Mouse (Mus musculus) kidney, postnatal 36 days (tissue): ENCODE measurements around the gene Ubxn2a.

ENCODE experiments used
- DNase-seq, 2 experiments: peaks; one replicate each; pipeline ENCODE4 v3.0.0; 2021 to 2022; ENCODE audit warnings: mixed read lengths in 2 of 2

Ubxn2a gene

DNA sequence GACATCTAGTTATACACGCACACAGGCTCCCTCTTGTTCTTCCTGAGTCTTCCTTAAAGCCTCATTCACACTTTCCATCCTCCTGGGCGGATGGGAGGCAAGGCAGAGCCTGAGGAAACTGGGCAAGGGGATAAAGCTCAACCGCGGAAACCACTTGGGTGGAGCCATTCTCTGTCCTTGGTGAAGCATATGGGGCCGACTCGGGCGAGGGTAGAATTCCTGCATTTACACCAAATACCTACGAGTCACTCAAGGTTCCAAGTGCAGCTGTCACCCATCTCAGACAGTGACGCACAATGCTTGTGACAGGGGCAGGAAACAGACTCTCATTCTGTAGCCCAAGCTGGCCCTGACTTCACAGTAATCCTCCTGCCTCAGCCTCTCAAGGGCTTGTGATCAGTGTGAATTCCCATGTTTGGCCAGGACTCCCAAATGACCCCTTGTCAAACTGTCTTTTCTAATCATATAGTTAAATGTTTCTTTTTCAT lies 29.2 kb downstream of the Ubxn2a start:
- no peak for DNase-seq

DNA sequence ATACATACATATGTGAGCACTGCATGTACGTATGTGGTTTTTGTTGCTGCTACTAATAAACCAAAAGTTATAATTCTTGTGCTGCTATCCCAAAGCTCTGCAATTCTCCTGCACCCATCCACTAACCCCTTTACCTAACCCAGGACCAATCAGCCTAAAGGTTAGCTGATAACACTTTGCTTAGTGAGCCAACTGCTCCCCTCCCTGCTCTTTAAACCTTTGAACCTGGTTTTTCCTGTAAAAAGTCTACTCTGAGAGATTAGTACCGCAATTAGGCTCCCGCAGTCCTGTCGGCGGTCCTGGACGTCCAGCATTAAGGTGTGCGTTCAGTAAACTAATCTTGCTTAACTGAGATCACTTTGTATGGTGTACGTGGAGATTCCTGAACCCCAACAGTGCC lies 31.9 kb downstream of the Ubxn2a start:
- no peak for DNase-seq

DNA sequence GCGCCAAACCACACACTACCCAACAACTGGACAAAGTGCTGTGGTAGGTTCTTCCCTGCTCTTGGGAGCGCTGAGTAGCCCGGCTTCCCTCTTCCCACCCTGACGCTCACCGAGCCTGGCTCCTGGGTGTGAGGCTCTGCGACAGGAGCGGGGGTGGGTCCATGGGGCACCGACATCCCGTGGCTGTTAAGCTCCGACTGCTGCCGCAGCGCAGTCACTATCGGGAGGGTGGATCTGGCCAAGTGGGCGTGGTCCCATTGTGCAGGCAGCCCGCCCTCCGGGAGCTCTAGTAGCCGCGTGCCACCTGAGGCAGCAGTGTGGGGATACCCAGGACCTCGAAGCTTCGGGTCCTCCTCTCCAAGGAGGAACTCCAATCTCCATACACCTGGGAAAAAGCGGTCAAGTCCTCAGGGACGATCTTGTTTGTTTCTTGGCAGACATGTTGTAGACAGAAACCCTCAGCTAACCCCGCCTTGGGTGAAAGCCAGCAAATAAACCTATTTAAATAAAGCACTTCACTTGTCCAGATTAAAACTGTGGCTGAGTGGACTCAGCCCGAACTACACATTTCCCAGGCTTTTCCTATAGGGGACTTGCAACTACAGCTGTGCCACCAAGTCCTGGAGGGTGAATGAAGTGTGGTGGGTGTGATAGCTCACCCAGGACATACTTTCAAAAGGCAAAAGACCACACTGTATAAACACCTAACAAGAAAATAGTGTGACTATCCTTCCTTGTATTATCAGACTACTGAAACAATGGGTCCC lies 33.2 kb downstream of the Ubxn2a start, which contains the start of gene Mfsd2b:
Gene Mfsd2b, minus strand, starts transcription at position 199 of the 767 bp plus-strand sequence.
- DNase-seq, result peak; percentile 83 to 89

DNA sequence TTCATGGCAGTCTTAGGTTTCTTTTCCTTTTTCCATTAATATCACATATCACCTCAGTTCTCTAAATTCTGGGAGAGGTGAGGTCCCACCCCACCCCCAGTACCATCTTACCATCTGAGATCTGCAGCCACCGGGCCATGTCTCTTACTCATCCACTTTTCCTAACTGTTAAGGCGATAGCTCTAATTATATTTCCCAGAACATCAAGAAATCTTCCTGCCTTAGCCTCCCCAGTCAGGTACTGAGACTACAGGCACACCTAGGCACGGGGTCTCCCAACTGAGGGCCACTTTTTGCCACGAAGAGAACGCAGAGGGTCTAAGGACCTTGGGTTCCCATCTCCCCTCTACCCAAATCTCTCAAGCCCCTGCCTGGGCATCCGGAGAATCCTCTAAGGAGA lies 34.0 kb downstream of the Ubxn2a start:
- DNase-seq, result no peak

DNA sequence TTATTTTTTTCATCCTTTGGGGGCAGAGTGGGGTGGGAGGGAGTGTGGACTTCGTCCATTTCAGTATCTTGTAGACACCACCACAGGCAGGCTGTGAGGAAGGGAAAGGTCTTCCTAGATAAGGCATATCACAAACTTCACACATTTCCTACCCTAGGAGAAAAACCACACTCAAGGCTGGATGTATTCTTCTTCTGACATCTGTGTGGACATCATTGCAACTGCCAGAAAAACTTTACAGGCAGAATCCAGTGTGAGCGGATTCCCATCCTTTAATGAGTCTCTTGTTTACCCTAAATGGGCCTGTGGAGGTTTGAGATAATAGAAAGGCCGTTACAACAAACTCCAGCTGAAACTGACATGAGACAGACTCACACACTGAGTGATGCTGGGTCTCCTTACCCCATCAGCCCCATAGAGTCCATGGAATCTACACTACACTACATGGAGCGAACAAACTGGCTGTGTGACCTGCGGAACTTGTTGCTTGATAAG lies 34.5 kb downstream of the Ubxn2a start:
- no peak for DNase-seq

DNA sequence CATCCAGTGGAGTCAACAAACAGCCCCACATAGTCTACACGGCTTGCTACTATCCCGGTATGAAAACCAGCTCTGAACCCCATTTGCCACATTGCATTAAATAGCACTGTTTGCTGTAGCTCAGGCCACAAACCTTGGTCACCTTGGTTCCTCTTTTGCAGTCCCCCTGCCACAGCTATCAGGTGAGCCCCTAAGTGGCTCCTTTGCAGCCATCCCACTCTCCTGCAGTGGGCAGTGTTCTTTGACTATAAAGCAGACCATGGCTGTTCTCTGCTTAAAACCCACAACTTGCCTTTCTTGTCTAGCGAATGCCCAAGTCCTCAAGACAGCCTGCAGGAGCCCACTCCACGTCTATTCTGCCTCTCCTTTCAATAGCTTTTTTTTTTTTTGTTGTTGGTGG lies 35.2 kb downstream of the Ubxn2a start:
- no peak for DNase-seq

DNA sequence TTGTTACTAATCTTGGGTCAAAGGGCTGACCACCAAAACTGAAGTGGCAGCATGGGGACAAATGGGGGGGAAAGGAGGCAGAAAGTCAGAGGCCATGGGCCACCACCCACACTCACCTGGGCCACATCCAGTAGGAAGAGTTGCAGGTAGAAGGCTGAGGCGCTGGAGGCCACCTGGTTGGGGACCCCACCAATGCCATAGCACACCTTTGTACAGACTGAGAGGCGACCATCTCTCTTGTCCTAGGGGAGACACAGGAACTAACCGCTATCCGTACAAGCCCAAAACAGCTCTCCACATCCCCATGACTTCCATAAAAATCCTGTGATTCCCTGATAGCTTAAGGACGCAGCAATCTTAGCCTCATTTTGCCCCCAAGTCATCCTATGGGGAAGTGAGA lies 36.2 kb downstream of the Ubxn2a start:
- DNase-seq, result no peak

DNA sequence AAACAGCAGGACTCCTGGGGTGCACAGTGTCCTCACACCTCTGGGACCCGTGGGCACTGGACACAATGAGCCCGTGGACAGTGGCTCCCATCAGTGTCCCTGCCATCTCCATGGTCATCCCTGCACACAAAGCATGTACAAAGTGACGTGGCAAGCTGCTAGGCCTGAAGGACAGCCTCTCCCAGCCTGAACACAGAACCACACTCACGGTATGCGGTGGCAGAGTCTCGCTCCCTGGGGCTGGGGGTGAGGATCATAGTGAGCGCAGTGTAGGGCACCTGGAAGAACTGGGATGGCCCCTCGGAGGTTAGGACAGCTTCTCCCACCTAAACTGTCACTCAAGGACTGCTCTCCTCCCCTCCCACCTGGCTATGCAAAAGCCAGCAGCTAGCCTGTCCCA lies 38.6 kb downstream of the Ubxn2a start:
- no peak for DNase-seq

DNA sequence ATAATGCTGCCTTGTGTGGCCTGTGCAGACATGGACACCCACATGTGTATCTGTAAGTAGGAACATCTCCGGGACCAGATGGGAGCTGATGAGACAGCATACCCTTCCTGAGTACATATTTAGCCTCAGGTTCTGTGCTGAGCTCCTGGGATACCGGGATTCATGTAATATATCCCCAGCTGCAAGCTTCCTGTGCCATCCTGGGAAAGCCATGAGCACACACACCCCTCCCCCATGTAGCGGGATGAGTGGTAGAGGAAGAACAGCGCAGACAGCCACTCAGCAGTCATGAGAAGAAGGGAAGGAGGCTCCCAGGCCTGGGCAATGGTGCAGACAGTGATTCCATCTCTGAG lies 43.2 kb downstream of the Ubxn2a start:
- no peak for DNase-seq

DNA sequence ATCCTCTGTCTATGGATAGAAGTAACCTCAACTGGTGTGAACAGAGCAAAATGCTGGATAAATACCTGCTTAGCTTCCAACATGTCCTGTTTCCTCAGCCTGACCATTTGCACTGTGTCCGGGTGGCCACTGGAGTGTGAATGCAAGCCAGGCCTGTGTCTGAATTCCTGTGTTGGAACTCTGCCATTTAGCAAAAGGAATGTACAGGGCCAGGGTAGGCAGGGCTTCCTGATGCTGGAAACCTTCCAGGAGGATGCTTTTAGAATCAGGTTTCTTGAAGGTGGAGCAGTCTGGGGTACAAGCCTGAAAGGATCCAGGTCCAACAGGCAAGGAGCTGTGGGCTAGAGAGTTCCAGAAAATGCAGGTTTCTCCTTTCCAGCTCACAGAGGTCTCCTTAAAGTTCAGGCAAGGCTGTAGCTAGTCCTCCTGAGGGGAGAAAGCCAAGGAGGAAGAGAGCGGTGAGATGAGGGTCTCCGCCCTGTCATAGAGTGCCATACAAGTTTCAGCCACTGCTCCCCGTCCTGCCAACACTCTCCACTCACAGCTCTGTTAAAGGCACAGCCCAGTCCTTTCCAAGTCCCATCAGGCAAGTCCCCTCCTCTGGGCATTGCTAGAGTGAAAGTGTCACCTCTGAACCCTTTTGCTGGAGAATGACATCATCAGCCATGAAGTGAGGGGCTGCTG lies 43.7 kb downstream of the Ubxn2a start:
- peak; percentile 71 to 92 for DNase-seq

DNA sequence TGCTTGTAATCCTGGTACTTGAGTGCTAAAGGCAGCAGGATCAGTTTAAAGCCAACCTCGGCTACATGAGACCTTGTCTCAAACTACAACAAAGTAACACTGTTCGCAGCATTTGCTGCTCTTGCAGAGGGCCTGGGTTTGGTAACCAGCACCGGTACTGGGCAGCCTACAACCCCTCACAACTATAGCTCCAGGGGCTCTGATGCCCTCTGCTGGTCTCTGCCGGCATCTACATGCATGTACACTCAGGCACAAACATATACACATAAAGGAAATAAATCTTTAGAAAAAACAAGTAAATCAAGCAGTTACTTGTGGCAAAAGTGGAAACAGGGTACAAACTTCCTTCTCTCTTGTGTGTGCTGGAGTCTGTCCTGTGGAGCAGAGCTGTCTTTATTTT lies 44.8 kb downstream of the Ubxn2a start:
- peak in 1 of 2 experiments; percentile 23 for DNase-seq

DNA sequence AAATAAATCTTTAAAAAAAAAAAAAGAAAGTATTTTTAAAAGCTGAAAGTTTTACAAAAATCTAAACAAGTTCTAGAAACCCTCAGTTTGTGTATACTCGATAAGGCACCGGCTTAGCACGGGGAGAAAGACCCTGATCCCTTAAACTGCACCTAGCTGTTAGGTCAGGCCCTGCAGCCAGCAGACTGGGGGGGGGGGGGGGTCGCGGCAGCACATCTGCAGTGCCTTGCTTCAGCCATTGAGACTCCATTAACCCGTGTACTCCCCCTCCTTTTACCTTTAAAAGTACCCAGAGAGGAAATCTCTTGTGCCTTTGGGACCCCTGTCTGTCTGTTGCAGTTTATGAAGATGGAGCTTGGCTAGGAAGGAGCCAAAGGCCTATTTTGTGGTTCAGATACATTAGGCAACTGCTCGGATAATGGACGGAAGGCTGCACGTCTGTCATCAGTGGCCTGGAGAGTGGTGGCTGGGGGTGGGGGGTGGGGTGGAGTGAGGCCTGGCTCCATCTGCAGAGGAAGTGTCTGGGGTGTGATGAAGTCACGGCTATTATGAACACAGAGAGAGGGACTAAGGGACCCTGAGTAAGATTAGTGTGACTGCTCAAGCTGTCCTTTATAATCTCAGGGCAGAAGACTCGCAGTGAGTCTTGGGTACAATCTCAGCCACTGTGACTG lies 48.1 kb downstream of the Ubxn2a start:
- DNase-seq, result no peak

DNA sequence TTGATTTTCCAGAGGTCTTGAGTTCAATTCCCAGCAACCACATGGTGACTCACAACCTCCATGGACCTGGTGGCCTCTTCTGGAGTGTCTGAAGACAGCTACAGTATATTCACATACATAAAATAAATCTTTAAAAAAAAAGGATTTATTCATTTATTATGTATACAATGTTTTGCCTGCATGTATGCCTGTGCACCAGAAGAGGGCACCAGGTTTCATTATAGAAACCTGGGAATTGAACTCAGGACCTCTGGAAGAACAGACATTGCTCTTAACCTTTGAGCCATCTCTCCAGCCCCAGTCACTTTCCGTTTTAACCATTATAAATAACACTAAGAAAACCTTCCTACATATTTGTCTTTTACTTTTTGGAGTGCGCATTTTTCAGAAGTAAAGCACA lies 50.7 kb downstream of the Ubxn2a start:
- no peak for DNase-seq

DNA sequence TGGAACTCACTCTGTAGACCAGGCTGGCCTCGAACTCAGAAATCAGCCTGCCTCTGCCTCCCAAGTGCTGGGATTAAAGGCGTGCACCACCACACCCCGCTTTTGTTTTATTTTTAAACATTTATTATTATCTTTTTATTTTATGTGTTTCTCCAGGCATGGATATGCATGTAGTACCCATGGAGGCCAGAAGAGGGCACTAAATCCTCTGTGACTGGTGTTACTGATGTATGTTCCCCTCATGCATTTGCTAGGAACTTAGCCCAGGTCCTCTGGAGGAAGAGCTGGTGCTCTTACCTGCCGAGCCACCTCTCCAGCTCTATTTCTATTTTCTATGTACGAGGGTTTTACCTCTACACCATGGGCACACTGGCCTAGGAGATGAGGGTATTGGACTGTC lies 51.3 kb downstream of the Ubxn2a start:
- peak in 1 of 2 experiments; percentile 57 for DNase-seq

DNA sequence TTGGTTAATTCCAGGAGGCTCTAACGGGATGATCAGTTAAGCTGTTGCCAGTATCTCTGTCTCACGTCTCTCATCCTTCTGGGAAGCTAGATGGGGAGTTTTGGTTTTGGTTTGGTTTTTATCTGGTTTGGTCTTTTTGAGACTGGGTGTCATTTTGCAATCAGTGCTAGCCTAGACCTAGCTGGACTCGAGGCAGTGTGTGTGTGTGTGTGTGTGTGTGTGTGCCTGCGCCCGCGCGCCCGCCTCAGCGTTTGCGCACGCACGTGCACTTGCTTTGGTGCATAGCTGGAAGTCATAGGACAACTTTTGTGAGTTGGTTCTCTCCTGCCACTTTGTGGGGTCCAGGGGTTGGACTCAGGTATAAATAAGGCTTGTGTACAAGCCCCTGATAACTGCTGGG lies 63.8 kb downstream of the Ubxn2a start:
- peak; percentile 41 to 68 for DNase-seq

DNA sequence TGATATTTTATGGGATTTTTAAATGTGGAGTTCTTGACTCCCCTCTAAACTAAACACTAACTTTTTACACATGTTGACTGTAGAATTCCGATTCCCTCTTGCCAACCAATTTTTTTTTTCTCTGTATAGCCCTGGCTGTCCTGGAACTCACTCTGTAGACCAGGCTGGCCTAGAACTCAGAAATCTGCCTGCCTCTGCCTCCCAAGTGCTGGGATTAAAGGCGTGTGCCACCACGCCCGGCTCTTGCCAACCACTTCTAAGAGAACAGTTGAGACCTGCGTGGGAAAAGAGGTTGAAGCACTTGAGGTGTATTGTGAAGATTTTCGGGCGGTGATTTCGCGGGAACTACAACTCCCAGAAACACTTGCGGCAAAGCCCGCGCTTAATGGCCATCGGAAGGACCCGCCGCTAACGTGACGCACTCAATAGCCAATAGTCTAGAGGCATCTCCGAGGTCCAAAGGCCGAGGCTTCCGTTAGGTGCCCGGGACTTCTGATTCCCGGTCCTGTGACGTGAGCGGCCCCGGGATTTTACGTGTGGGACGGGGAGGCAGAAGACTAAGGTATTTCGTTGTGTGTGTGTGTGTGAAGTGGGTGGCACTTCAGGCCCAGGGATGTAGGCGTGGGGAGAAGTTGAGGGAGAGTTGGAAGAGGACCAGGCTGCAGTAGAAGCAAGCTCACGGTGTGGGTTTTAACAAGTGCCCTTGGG lies 64.5 kb downstream of the Ubxn2a start, which contains the start of gene Wdcp:
Gene Wdcp, plus strand, starts transcription at position 414 of the 708 bp plus-strand sequence.
- DNase-seq, result peak; percentile 94 to 96

DNA sequence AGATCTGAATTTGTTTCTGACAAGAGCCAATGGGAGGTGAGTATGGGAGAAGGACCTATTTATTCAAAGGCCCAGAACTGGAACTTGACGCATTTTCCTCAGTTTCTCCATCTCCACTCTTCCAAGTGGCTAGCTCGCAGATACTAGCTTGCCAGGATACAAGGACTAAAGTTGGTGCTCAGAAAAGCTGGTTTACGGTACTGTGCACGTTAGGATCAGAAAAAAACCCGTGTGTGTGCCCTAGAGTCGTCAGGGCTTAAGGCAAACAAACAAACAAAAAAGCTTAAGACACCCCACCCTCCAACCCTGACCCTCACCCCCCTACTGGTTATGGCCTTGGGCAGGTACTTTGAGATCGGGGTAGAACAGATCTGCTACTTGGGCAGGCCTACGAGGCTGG lies 65.0 kb downstream of the Ubxn2a start:
- DNase-seq, result no peak

DNA sequence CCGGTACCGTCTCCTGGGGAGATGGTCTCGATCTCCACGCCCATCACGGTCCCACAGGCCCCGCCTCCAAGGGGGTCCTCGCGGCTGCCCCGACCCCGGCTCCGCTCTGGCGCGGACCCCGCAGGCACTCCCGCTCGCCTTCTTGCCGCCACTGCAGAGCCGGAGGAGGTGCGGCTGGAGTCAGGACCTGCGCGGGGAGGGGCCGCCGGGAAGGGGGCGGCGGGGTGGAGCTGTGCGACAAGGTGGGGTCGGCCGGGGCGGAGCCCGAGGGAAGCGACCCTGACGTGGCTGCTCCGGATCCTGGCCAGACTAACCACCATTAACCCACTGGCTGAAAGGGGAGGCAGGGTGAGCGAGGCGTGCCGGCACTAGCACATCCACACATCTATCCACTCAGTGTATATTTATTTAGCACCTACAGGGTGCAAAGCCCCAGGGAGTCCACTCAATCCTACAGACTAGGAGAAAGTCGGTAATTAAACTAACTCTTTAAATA lies 66.1 kb downstream of the Ubxn2a start, which contains the start of gene Fkbp1b:
Gene Fkbp1b, minus strand, starts transcription at position 200 of the 496 bp plus-strand sequence.
- DNase-seq, result peak; percentile 52 to 76

DNA sequence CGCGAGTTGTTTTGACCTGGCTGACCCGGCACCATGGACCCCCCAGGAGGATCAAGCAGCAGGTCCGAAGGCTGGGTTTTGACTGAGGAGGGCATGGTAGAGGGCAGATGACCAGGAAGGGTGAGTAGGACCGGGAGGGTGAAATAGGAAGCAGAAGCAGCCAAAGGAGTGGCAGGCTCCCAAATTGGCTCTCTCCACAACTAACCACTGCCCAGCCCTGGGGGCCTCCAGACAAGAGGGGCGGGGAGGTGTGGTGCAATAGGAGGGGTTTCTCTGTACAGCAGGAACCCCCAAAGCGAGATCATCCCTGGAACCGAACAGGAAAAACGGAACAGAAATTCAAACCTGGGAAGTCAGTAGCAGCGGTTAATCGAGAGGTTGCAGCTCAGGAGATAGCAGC lies 66.8 kb downstream of the Ubxn2a start:
- DNase-seq, result peak in 1 of 2 experiments; percentile 15

DNA sequence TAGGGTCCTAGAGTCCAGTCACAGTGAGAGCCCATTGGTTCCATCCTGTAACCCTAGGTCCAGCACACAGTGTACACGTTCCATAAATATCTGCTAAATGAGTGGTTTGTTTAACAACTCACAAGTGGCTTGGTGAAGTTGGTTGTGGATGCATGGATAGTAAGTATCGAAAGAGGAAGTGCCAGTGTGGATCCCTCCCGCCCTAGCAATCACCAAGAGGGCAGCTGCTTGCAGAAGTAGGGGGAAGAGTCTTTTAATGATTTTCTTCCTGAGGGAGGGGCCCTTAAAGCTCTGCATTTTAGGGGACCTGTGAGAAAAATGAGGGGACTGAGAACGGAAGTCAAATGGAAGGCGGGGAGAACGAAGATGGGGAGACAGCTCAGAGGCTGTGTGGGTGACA lies 67.5 kb downstream of the Ubxn2a start:
- no peak for DNase-seq

DNA sequence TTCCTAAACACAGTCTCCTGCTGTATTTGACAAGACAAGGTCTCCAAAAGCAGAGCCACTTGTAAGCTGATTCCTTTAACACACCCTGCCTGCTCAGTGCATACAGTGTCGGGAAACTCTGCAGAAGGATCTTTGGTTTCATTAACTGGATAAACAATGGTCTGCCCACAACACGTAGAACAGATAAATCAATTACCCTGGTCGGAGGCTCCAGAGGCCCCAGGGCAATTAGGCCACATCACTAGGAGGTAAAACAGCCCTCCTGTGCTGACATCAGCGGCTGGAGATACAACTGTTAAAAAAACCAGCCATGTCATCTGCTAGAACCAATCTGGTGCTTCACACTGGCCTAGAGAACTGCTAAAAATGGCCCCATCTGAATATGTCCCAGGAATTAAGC lies 70.5 kb downstream of the Ubxn2a start:
- DNase-seq, result no peak
